Mouse (Mus musculus) splenic B cell, adult 2 months (primary cell): ENCODE data around the gene Prdm16.

Source experiments
- DNase-seq: peaks from one replicate; pipeline ENCODE4 v3.0.0-alpha.2; 2011; ENCODE audit warnings: low read depth, low spot score
- H3K27me3 ChIP-seq: 2 replicates; pipeline ENCODE4 v1.6.1; 2012; ENCODE audit warnings: mild to moderate bottlenecking, low read length, moderate library complexity, mixed read lengths; ENCODE audit not compliant: control insufficient read depth, poor library complexity, insufficient read depth, severe bottlenecking
- H3K36me3 ChIP-seq: 2 replicates; pipeline ENCODE4 v1.6.1; 2012; ENCODE audit warnings: mild to moderate bottlenecking, low read length, moderate library complexity, mixed read lengths; ENCODE audit not compliant: control insufficient read depth, poor library complexity, insufficient read depth, severe bottlenecking

The Prdm16 gene

DNA sequence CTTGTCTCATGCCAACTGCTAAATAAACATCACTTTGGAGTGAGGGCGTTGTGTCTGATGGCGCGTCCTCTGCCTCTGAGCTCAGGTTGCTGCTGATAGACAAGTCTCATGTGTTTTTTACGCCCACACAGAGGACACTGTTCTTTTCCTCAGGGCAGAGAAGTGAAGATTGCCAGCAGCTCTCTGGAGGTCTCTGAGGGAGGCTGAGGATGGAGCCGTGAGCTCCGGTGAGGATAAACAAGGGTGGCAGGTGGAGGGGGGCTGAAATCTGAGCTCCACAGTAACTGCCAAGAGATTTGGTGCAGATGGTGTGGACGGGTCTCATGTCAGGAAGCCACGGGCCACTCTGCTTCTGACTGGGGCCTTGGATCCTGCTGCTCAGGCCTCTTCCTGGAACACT, 249.9 kb downstream of the Prdm16 start:
- Histone ChIP-seq H3K36me3 (no peaks in the 10 kb centered on the region), H3K27me3 (no peaks in the 10 kb centered on the region)
- DNase-seq, result no peak

DNA sequence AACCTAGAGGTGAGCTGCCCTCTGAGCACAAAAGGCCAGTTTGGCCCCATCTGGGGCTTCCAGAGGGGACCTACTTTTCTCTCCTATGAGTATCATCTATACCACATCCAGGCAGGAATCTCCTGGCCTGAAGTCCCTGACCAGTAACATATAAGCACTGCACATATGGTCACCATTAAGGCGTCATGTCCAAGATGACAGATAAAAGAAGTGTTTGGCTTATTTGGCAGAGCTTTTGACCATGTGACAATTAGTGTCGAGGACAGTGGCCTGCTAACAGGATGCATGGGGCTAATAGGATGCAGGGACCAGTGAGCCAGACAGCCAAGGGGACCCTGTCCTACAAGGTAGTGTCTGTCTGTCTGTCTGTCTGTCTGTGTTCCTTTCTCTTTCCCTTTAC, 250.8 kb downstream of the Prdm16 start:
- Histone ChIP-seq H3K36me3 (no peaks in the 10 kb centered on the region), H3K27me3 (no peaks in the 10 kb centered on the region)
- no peak for DNase-seq

DNA sequence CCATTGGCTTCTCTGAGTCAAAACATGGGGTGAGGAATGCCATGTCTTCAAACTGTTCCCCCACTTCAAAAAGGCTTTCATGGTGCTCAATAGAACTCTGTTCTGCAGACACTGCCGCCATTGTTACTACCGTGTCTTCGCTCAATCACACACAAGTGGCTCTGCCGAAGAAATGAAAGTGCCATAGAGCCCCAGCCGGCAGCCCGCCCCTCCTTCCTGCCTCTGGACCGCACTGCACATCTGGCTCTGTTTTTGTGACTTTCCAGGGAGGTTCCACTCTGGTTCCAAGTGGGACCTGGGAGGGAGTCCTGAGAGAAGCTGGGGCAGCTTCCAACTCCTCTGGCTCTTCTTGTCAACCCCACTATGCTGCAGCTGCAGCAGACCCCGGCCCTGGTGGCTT, 251.5 kb downstream of the Prdm16 start:
- no peak for DNase-seq
- H3K27me3 ChIP-seq, result no peaks in the 10 kb centered on the region

DNA sequence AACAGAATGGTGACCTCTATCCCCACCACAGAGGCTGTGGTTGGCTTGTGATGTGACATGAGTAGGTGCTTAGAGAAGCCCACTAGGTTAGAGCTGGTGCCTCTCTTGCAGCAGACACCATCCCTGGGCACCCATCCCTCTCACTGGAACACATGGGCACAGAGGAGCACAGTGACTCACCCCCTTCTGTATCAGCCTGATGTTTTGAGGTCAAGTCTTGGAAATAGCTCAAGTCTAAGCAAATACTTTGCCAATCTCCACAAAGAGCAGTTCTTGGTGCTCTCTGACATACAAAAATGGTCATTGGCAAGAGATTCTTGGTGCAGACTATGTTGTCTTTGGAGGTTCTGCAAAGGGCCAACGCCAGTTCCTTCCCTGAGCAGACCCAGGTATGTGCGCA, 257.8 kb downstream of the Prdm16 start:
- Histone ChIP-seq H3K27me3 (no peaks in the 10 kb centered on the region), H3K36me3 (no peaks in the 10 kb centered on the region)
- no peak for DNase-seq

More for the DNA sequence above, 251.5 kb downstream of the Prdm16 start:
- no peaks in the 10 kb centered on the region for H3K36me3 ChIP-seq

DNA sequence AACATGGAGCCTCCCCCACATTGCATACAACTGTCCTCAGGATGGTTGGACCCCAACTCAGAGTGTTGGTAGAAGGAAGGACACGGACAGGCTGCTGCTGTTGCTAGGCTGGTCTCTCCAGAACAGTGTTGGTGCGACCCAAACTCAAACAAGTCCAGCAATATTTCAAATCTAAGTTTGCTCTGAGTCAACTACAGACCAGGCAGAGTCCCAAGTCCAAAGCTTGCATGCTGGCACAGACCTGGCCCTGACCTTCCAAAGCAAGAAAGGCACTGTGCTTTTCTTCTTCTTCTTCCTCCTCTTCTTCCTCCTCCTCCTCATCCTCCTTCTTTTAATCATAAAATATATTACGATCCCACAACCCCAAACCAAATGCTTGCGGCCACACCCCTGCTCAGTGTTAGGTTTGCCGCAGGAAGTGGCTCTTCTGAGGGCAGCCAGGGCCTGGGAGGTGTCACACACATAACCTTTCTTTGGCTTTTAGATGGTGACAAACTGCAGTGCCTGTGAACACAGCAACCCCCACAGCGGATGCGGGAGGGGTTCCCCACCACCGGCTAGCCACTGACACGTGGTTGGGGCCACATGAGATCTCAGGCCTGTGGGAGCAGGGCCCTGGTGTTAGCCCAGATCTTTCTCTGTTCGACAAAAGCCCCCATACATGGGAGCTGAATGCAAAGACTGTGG, 260.6 kb downstream of the Prdm16 start:
- H3K36me3 ChIP-seq, result no peaks in the 10 kb centered on the region
- H3K27me3 ChIP-seq, result no peaks in the 10 kb centered on the region
- no peak for DNase-seq

DNA sequence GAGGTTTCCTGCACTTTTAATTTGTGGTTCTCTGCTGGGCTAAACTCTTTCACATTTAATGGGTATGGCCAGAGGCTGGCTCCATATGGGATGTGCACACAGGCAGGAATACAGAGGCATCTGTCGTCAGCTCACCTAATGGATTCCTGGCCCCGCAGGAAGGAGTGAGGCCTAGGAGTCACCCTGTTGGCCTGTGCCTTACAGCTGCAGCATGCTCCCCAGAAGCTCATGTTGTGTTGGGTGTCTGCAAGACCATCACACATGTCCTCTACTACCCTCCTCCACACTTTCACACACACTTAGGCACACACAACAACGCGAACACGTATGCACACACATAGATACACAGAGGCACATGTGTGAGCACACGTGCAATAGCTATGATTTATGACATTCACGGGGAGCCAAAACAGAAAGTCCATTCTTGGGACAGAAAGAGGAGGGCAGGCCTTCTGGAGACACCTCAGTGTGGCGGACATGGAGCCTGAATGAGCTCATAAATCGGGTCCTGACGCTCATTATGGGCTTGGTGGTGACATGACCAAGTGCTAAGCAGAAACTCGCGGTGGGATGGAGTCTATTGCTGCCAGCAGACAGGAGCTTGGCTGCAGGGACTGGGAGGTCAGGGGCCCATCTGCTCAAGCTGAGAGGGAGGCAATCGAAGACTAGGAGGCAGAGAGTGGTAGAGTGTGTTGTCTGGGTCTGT, 265.0 kb downstream of the Prdm16 start:
- no peaks in the 10 kb centered on the region for H3K27me3 ChIP-seq
- no peaks in the 10 kb centered on the region for H3K36me3 ChIP-seq
- no peak for DNase-seq

DNA sequence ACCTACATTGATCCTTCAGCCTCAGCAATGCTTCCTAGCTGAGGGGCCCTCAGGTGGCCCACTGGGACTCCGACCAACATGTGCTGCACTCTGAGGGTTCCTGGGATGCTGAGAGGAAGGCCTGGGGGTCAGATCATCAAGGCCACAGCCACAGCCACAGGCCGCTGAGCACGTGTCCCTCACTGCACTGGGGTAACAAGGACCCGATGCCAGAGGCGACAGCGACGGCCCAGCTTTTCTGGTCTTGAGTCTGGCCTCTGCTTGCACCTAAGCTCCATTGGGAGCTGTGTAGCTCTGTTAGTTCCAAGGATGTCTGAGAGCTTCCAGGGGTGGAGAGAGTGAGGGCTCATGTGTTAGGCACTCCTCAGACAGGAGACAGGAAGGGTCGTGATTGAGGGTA, 265.8 kb downstream of the Prdm16 start:
- DNase-seq, result no peak
- no peaks in the 10 kb centered on the region for H3K27me3 ChIP-seq
- H3K36me3 ChIP-seq, result no peaks in the 10 kb centered on the region

DNA sequence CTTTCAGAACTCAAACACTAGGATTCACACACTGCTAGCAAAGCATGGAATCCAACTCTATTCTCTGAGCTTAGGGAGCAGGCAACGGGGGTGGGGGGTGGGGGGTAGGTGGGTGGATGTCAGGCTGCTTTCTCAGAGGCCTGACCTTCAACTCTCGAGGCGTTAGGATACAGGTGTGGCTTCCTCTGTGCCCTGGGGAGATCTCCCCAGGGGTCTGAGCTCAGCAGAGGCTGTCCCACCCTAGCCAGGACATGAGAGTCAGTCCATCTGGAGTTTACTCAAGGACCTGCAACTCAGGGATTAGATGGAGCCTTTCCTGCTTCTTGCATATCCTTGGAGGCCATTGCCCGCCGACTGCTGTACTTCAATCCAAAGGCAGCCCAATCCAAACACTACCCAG, 267.6 kb downstream of the Prdm16 start:
- DNase-seq, result no peak
- no peaks in the 10 kb centered on the region for H3K27me3 ChIP-seq
- no peaks in the 10 kb centered on the region for H3K36me3 ChIP-seq

DNA sequence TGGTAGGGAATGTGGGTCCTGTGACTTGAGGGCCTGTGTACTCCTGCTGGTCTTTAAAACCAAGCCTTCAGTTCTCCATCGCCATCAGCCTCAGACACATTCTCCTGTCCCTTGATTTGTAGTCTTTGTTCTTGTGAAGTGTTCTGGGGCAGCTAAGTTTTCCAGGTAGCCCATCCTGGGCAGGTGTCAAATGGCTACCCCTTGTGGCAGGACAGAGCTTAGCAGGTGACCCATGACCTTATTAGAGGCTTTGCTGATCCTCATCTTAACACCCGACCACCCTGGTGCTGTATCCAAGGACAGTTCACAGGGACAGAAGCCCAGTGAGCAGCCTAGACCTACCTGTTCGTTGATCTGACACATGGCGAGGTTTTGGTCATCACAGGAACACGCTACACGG, 269.8 kb downstream of the Prdm16 start:
- no peaks in the 10 kb centered on the region for H3K27me3 ChIP-seq
- H3K36me3 ChIP-seq, result no peaks in the 10 kb centered on the region
- no peak for DNase-seq

DNA sequence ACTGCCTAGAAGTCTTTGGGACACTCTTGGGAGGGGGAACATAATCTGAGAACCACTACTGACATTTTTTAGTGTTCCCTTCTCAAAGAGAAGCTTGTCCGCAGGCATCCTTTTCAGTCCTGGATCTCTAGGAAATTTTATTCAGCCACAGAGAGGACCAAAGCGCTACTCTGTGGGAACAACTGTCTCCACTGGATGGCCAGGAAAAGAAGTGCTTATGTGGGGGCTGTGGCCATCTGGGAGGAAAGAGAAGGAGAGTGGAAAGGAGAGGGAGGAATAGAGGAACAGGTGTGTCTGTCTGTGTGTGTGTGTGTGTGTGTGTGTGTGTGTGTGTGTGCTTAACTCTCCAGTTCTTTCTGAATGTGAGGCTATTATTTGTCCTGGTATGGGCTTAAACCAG, 271.9 kb downstream of the Prdm16 start:
- H3K36me3 ChIP-seq, result no peaks in the 10 kb centered on the region
- DNase-seq, result no peak
- no peaks in the 10 kb centered on the region for H3K27me3 ChIP-seq

DNA sequence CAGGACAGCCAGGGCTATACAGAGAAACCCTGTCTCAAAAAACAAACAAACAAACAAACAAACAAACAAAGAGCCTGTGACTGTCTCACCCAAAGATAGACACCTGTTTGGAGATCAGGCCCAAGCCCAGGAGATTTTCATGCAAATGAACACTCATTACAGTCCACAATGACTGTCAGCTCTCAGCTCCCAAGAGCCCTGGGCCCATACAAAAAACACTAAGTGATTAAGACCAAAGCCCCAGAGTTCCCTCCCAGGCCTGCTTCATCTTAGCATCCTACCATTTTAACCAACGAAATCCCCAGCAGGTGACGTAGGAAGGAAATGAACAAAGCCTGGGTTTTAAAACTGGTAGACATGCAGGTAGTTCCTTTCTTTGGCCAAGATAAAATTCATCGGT, 275.8 kb downstream of the Prdm16 start:
- no peaks in the 10 kb centered on the region for H3K27me3 ChIP-seq
- H3K36me3 ChIP-seq, result no peaks in the 10 kb centered on the region
- DNase-seq, result no peak

DNA sequence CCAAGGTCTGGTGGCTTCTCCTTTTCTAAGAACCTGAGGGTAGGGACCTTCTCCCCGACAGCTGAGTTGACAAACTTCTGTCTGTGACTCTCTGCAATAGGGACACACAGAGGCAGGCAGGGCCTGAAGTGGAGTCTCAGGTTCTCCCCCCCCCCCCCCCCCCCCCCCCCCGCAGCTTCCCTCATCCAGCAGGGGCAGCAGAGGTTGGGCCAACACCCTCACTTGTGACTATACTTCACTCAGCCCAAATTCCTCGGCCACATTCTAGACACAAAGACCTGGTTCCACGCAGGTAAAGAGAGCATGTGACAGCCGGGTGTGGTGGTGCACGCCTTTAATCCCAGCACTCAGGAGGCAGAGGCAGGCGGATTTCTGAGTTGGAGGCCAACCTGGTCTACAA, 276.2 kb downstream of the Prdm16 start:
- H3K27me3 ChIP-seq, result no peaks in the 10 kb centered on the region
- DNase-seq, result no peak
- H3K36me3 ChIP-seq, result no peaks in the 10 kb centered on the region

DNA sequence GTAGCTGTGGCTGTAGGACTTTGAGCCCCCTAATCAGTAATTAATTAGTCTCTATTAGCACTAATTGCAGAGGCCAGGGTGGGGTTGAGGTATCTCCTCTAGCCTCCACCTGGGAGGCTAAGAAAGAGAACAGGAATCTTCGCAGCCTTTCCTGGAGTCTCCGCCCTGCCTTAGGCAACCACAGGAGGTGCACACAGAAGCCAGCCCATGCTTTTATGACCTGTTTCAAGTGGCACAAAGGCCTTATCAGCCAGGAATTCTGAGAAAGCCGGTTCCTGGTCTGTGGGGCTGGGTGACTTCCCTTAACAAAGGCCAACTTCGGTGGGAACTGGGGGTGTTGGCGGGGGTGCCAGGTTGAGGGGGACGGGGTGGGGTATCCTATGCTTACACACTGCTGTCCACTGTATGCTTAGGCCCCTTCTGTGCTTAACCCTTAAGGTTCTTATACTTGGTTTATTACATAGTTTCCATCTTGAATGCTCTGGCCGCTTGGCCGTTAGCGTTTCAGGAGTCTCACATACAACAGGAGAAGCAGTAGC, 276.8 kb downstream of the Prdm16 start:
- no peaks in the 10 kb centered on the region for H3K36me3 ChIP-seq
- no peaks in the 10 kb centered on the region for H3K27me3 ChIP-seq
- no peak for DNase-seq

DNA sequence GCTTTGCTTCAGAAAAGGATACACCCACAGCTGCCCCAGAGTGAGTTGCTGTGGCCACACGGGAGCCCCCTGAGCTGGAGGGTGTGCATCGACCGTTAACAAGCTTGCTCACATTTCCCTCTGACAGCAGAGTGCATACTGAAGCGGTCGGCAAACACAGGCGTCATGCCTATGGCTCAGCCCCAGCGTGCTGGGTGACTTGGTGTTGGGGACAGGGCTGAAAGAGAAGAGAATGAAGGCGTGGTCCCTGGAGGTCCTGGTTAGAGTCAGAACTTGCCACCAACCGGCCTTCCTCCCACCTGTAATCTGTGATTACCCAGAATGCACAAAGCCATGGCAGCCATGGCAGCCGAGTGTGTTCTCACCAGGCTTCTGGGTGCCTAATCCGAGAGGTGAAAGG, 277.9 kb downstream of the Prdm16 start:
- no peaks in the 10 kb centered on the region for H3K36me3 ChIP-seq
- no peak for DNase-seq
- no peaks in the 10 kb centered on the region for H3K27me3 ChIP-seq

DNA sequence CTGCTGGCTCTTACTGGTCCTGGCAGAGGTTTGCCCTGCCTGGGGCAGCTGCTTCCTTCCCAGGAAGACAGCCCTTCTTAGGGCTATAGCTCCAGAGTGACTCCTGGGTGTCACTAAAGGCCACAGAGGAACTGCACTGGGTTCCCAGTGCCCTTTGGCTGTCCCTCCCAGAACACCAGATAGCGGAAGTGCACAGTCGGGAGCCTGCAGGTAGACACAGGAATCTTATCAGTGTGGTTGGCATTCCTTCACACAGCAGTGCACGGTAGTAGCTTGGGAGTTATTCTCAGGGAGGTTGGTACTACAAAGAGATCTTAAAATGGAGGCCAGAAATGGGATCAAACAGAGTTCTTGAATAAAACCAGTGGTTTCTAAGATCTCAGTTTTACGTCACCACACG, 278.3 kb downstream of the Prdm16 start:
- DNase-seq, result no peak

More for the DNA sequence above, 278.3 kb downstream of the Prdm16 start:
- H3K27me3 ChIP-seq, result no peaks in the 10 kb centered on the region
- no peaks in the 10 kb centered on the region for H3K36me3 ChIP-seq
